Mouse (Mus musculus): Measurements from ENCODE around the gene Opcml. TPM values are rescaled to one million over a fixed set of nuclear protein-coding genes. Genes with fewer than 3 reads are reported as not detected.

Gene Opcml
- total and polyA plus RNA-seq, 2 experiments from 2014 or later: 48.3 to 140 TPM

GRCm38 (mm10) chr9:28139957-28140597 lies 349.5 kb downstream of the Opcml start:
- WGBS: 61% methylated on average over 12 of the region's 12 CpGs

GRCm38 (mm10) chr9:28149507-28149906 lies 358.9 kb downstream of the Opcml start:
- Histone ChIP-seq H3K27ac (ENCODE audit: low read depth, low read length) (no peak overlapping the region), H3K36me3 (ENCODE audit: insufficient read depth) (no peaks in the 10 kb centered on the region), H3K4me1 (ENCODE audit: insufficient read depth) (no peaks in the 10 kb centered on the region), H3K27me3 (ENCODE audit: insufficient read depth, low read length) (no peaks in the 10 kb centered on the region), H3K9me3 (ENCODE audit: low read length) (no peaks in the 10 kb centered on the region), H3K4me2 (ENCODE audit: low read depth) (no peak overlapping the region), H3K9ac (no peak overlapping the region), H3K4me3 (ENCODE audit: low read depth, low read length) (no peak overlapping the region)
- no peak for TF ChIP-seq CTCF (IDR thresholded peaks at IDR 0.05; ENCODE audit: low read depth)
- ATAC-seq: no peak
- DNase-seq: no peak
- 26% methylated on average over 3 of the region's 3 CpGs for WGBS

More at GRCm38 (mm10) chr9:28139957-28140597, 349.5 kb downstream of the Opcml start:
- Histone ChIP-seq H3K4me1 (ENCODE audit: insufficient read depth) (0 out of 2 replicates have a peak, but pooled peaks cover 3% of the 10 kb centered on the region), H3K9ac (no peak overlapping the region), H3K36me3 (ENCODE audit: insufficient read depth) (no peaks in the 10 kb centered on the region), H3K27me3 (ENCODE audit: insufficient read depth, low read length) (no peaks in the 10 kb centered on the region), H3K4me2 (ENCODE audit: low read depth) (no peak overlapping the region), H3K4me3 (ENCODE audit: low read depth, low read length) (no peak overlapping the region), H3K27ac (ENCODE audit: low read depth, low read length) (no peak overlapping the region), H3K9me3 (ENCODE audit: low read length) (no peaks in the 10 kb centered on the region)
- no peak for TF ChIP-seq CTCF (IDR thresholded peaks at IDR 0.05; ENCODE audit: low read depth)
- peak; percentile 85 for ATAC-seq
- peak; percentile 54 for DNase-seq

GRCm38 (mm10) chr9:28153748-28154147 lies 363.2 kb downstream of the Opcml start:
- WGBS: 64% methylated on average over 6 of the region's 6 CpGs
- H3K9ac ChIP-seq: no peak overlapping the region
- no peak overlapping the region for H3K27ac ChIP-seq (ENCODE audit: low read depth, low read length)
- no peaks in the 10 kb centered on the region for H3K9me3 ChIP-seq (ENCODE audit: low read length)
- no peak overlapping the region for H3K4me3 ChIP-seq (ENCODE audit: low read depth, low read length)
- H3K4me1 ChIP-seq (ENCODE audit: insufficient read depth): no peaks in the 10 kb centered on the region
- H3K36me3 ChIP-seq (ENCODE audit: insufficient read depth): no peaks in the 10 kb centered on the region
- ATAC-seq: no peak
- no peak for DNase-seq
- H3K27me3 ChIP-seq (ENCODE audit: insufficient read depth, low read length): no peaks in the 10 kb centered on the region
- no peak overlapping the region for H3K4me2 ChIP-seq (ENCODE audit: low read depth)
- no peak for TF ChIP-seq CTCF (IDR thresholded peaks at IDR 0.05; ENCODE audit: low read depth)

- Histone ChIP-seq H3K4me3 (ENCODE audit: low read depth, low read length) (no peak overlapping the region), H3K27me3 (ENCODE audit: insufficient read depth, low read length) (no peaks in the 10 kb centered on the region), H3K27ac (ENCODE audit: low read depth, low read length) (no peak overlapping the region), H3K4me2 (ENCODE audit: low read depth) (no peak overlapping the region), H3K9me3 (ENCODE audit: low read length) (no peaks in the 10 kb centered on the region), H3K36me3 (ENCODE audit: insufficient read depth) (no peaks in the 10 kb centered on the region), H3K4me1 (ENCODE audit: insufficient read depth) (no peaks in the 10 kb centered on the region), H3K9ac (no peak overlapping the region)
- DNase-seq (no peak), ATAC-seq (no peak)
- WGBS: 90% methylated on average over 7 of the region's 7 CpGs
- TF ChIP-seq CTCF (IDR thresholded peaks at IDR 0.05; ENCODE audit: low read depth): no peak
Observed at GRCm38 (mm10) chr9:28157092-28157491, 366.5 kb downstream of the Opcml start.

GRCm38 (mm10) chr9:28160953-28161352 lies 370.4 kb downstream of the Opcml start:
- H3K4me1 ChIP-seq (ENCODE audit: insufficient read depth): no peaks in the 10 kb centered on the region
- H3K4me3 ChIP-seq (ENCODE audit: low read depth, low read length): no peak overlapping the region
- H3K9ac ChIP-seq: no peak overlapping the region
- ATAC-seq: no peak
- H3K9me3 ChIP-seq (ENCODE audit: low read length): no peaks in the 10 kb centered on the region
- no peak for DNase-seq
- TF ChIP-seq CTCF (IDR thresholded peaks at IDR 0.05; ENCODE audit: low read depth): no peak
- H3K4me2 ChIP-seq (ENCODE audit: low read depth): no peak overlapping the region
- WGBS: 89% methylated on average over 1 of the region's 1 CpGs
- H3K36me3 ChIP-seq (ENCODE audit: insufficient read depth): no peaks in the 10 kb centered on the region
- no peak overlapping the region for H3K27ac ChIP-seq (ENCODE audit: low read depth, low read length)
- H3K27me3 ChIP-seq (ENCODE audit: insufficient read depth, low read length): no peaks in the 10 kb centered on the region

- H3K9ac ChIP-seq: no peak overlapping the region
- peak; percentile 83 for ATAC-seq
Observed at GRCm38 (mm10) chr9:28163946-28164345, 373.4 kb downstream of the Opcml start.

GRCm38 (mm10) chr9:28171890-28172289 lies 381.3 kb downstream of the Opcml start:
- TF ChIP-seq CTCF (IDR thresholded peaks at IDR 0.05; ENCODE audit: low read depth): peak; percentile 77
- ATAC-seq (no peak), DNase-seq (peak; percentile 55)
- Histone ChIP-seq H3K9ac (no peak overlapping the region), H3K27me3 (ENCODE audit: insufficient read depth, low read length) (no peaks in the 10 kb centered on the region), H3K4me3 (ENCODE audit: low read depth, low read length) (no peak overlapping the region), H3K4me2 (ENCODE audit: low read depth) (no peak overlapping the region), H3K9me3 (ENCODE audit: low read length) (no peaks in the 10 kb centered on the region), H3K4me1 (ENCODE audit: insufficient read depth) (no peaks in the 10 kb centered on the region), H3K27ac (ENCODE audit: low read depth, low read length) (no peak overlapping the region), H3K36me3 (ENCODE audit: insufficient read depth) (no peaks in the 10 kb centered on the region)
- 7% methylated on average over 6 of the region's 6 CpGs for WGBS

More at GRCm38 (mm10) chr9:28163946-28164345, 373.4 kb downstream of the Opcml start:
- no peaks in the 10 kb centered on the region for H3K9me3 ChIP-seq (ENCODE audit: low read length)
- no peak overlapping the region for H3K4me3 ChIP-seq (ENCODE audit: low read depth, low read length)
- no peak overlapping the region for H3K4me2 ChIP-seq (ENCODE audit: low read depth)
- no peaks in the 10 kb centered on the region for H3K4me1 ChIP-seq (ENCODE audit: insufficient read depth)
- DNase-seq: peak; percentile 38
- no peak overlapping the region for H3K27ac ChIP-seq (ENCODE audit: low read depth, low read length)
- H3K27me3 ChIP-seq (ENCODE audit: insufficient read depth, low read length): no peaks in the 10 kb centered on the region
- 24% methylated on average over 4 of the region's 4 CpGs for WGBS
- no peak for TF ChIP-seq CTCF (IDR thresholded peaks at IDR 0.05; ENCODE audit: low read depth)
- no peaks in the 10 kb centered on the region for H3K36me3 ChIP-seq (ENCODE audit: insufficient read depth)

Data from forebrain, postnatal 0 days (tissue).